Mouse (Mus musculus): ENCODE data around the gene Ankrd52. TPM values are rescaled to one million over a fixed set of nuclear protein-coding genes. Genes with fewer than 3 reads are reported as not detected.

Ankrd52 gene
- polyA plus RNA-seq, 1 experiment from 2014 or later, result 6.8 TPM

- no peak for ATAC-seq (replicated peaks; ENCODE audit: insufficient number of reproducible peaks, insufficient read depth, low FRiP score, low read depth)
- Histone ChIP-seq H3K36me3 (peaks cover 9% of the 10 kb centered on the region), H3K9ac (no peak overlapping the region), H3K27me3 (no peaks in the 10 kb centered on the region), H3K4me3 (no peak overlapping the region), H3K4me2 (no peak overlapping the region), H3K27ac (0 out of 2 replicates have a peak overlapping the region, but pooled peaks have one; percentile 42), H3K4me1 (replicated peaks) (peaks cover 72% of the 10 kb centered on the region), H3K9me3 (replicated peaks) (no peaks in the 10 kb centered on the region)
- WGBS, result 87% methylated on average over 1 of the region's 1 CpGs
These were observed 33.5 kb upstream of the Ankrd52 start for GRCm38 (mm10) chr10:128343436-128343835.

GRCm38 (mm10) chr10:128344568-128345275 is 32.2 kb upstream of the Ankrd52 start:
- Histone ChIP-seq H3K4me2 (peak overlapping the region; percentile 61), H3K9me3 (replicated peaks) (no peaks in the 10 kb centered on the region), H3K27ac (peak overlapping the region; percentile 84), H3K4me3 (peak overlapping the region; percentile 37), H3K27me3 (no peaks in the 10 kb centered on the region), H3K4me1 (replicated peaks) (peaks cover 59% of the 10 kb centered on the region), H3K9ac (peak overlapping the region; percentile 27; the same call in 1 of the 2 replicates), H3K36me3 (peaks cover 15% of the 10 kb centered on the region)
- 6% methylated on average over 7 of the region's 7 CpGs for whole genome bisulfite sequencing
- peak; percentile 90 for ATAC-seq (replicated peaks; ENCODE audit: insufficient number of reproducible peaks, insufficient read depth, low FRiP score, low read depth)

GRCm38 (mm10) chr10:128347541-128347940 is 29.4 kb upstream of the Ankrd52 start:
- Histone ChIP-seq H3K9me3 (replicated peaks) (no peaks in the 10 kb centered on the region), H3K4me2 (no peak overlapping the region), H3K27me3 (no peaks in the 10 kb centered on the region), H3K27ac (no peak overlapping the region), H3K36me3 (peaks cover 37% of the 10 kb centered on the region), H3K4me3 (no peak overlapping the region), H3K4me1 (replicated peaks) (peaks cover 43% of the 10 kb centered on the region), H3K9ac (no peak overlapping the region)
- ATAC-seq (replicated peaks; ENCODE audit: insufficient number of reproducible peaks, insufficient read depth, low FRiP score, low read depth), result no peak
- WGBS, result 86% methylated on average over 8 of the region's 8 CpGs

GRCm38 (mm10) chr10:128358796-128359195 is 18.1 kb upstream of the Ankrd52 start:
- H3K27ac ChIP-seq, result no peak overlapping the region
- H3K27me3 ChIP-seq, result no peaks in the 10 kb centered on the region
- H3K36me3 ChIP-seq, result peaks cover 92% of the 10 kb centered on the region
- H3K9me3 ChIP-seq (replicated peaks), result no peaks in the 10 kb centered on the region
- H3K9ac ChIP-seq, result no peak overlapping the region
- WGBS, result 48% methylated on average over 2 of the region's 2 CpGs
- H3K4me2 ChIP-seq, result no peak overlapping the region
- ATAC-seq (replicated peaks; ENCODE audit: insufficient number of reproducible peaks, insufficient read depth, low FRiP score, low read depth), result no peak
- peaks cover 4% of the 10 kb centered on the region; the same call in 1 of the 2 replicates for H3K4me1 ChIP-seq (replicated peaks)
- no peak overlapping the region for H3K4me3 ChIP-seq

GRCm38 (mm10) chr10:128359226-128359625 is 17.7 kb upstream of the Ankrd52 start:
- no peak overlapping the region for H3K4me2 ChIP-seq
- no peak for ATAC-seq (replicated peaks; ENCODE audit: insufficient number of reproducible peaks, insufficient read depth, low FRiP score, low read depth)
- H3K9ac ChIP-seq, result no peak overlapping the region
- H3K9me3 ChIP-seq (replicated peaks), result no peaks in the 10 kb centered on the region
- no peak overlapping the region for H3K4me3 ChIP-seq
- H3K4me1 ChIP-seq (replicated peaks), result peaks cover 4% of the 10 kb centered on the region; the same call in 1 of the 2 replicates
- peaks cover 92% of the 10 kb centered on the region for H3K36me3 ChIP-seq
- WGBS, result 64% methylated on average over 6 of the region's 6 CpGs
- 0 out of 2 replicates have a peak overlapping the region, but pooled peaks have one; percentile 16 for H3K27ac ChIP-seq
- H3K27me3 ChIP-seq, result no peaks in the 10 kb centered on the region

GRCm38 (mm10) chr10:128361836-128362235 is 15.1 kb upstream of the Ankrd52 start:
- H3K4me2 ChIP-seq, result no peak overlapping the region
- peak overlapping the region; percentile 24; the same call in 1 of the 2 replicates for H3K27ac ChIP-seq
- H3K36me3 ChIP-seq, result peaks cover 83% of the 10 kb centered on the region
- H3K27me3 ChIP-seq, result no peaks in the 10 kb centered on the region
- WGBS, result 72% methylated on average over 6 of the region's 6 CpGs
- H3K9me3 ChIP-seq (replicated peaks), result no peaks in the 10 kb centered on the region
- H3K4me1 ChIP-seq (replicated peaks), result peaks cover 4% of the 10 kb centered on the region; the same call in 1 of the 2 replicates
- ATAC-seq (replicated peaks; ENCODE audit: insufficient number of reproducible peaks, insufficient read depth, low FRiP score, low read depth), result no peak
- H3K9ac ChIP-seq, result no peak overlapping the region
- H3K4me3 ChIP-seq, result no peak overlapping the region

GRCm38 (mm10) chr10:128362568-128362967 is 14.3 kb upstream of the Ankrd52 start:
- H3K27me3 ChIP-seq, result no peaks in the 10 kb centered on the region
- H3K4me2 ChIP-seq, result no peak overlapping the region
- peaks cover 8% of the 10 kb centered on the region; the same call in 1 of the 2 replicates for H3K4me1 ChIP-seq (replicated peaks)
- no peak for ATAC-seq (replicated peaks; ENCODE audit: insufficient number of reproducible peaks, insufficient read depth, low FRiP score, low read depth)
- H3K27ac ChIP-seq, result peak overlapping the region; percentile 24; the same call in 1 of the 2 replicates
- peaks cover 77% of the 10 kb centered on the region for H3K36me3 ChIP-seq
- WGBS, result 39% methylated on average over 3 of the region's 3 CpGs
- no peak overlapping the region for H3K9ac ChIP-seq
- no peaks in the 10 kb centered on the region for H3K9me3 ChIP-seq (replicated peaks)
- H3K4me3 ChIP-seq, result no peak overlapping the region

- Histone ChIP-seq H3K9me3 (replicated peaks) (no peaks in the 10 kb centered on the region), H3K4me3 (peak overlapping the region; percentile 67), H3K9ac (peak overlapping the region; percentile 67), H3K4me2 (peak overlapping the region; percentile 94), H3K36me3 (peaks cover 23% of the 10 kb centered on the region), H3K4me1 (replicated peaks) (peaks cover 18% of the 10 kb centered on the region), H3K27me3 (no peaks in the 10 kb centered on the region), H3K27ac (peak overlapping the region; percentile 96)
- ATAC-seq (replicated peaks; ENCODE audit: insufficient number of reproducible peaks, insufficient read depth, low FRiP score, low read depth), result no peak
- WGBS, result 11% methylated on average over 19 of the region's 19 CpGs
These were observed 9.0 kb upstream of the Ankrd52 start for GRCm38 (mm10) chr10:128367899-128368401.

GRCm38 (mm10) chr10:128368402-128369217 is 8.3 kb upstream of the Ankrd52 start, which contains the start of gene Coq10a:
Gene Coq10a (minus strand): TSS chr10:128368997.
- peak within 1 kb of the TSS; percentile 67 for H3K4me3 ChIP-seq
- under 1% methylated on average over 84 of the region's 87 CpGs for WGBS
- peak within 1 kb of the TSS; percentile 96 for H3K27ac ChIP-seq
- no peaks in the 10 kb centered on the region for H3K27me3 ChIP-seq
- H3K9me3 ChIP-seq (replicated peaks), result no peaks in the 10 kb centered on the region
- H3K4me1 ChIP-seq (replicated peaks), result peaks cover 23% of the 10 kb centered on the region
- H3K36me3 ChIP-seq, result peaks cover 16% of the 10 kb centered on the region
- peak within 1 kb of the TSS; percentile 67 for H3K9ac ChIP-seq
- peak; percentile 95 for ATAC-seq (replicated peaks; ENCODE audit: insufficient number of reproducible peaks, insufficient read depth, low FRiP score, low read depth)
- H3K4me2 ChIP-seq, result peak within 1 kb of the TSS; percentile 94

- Histone ChIP-seq H3K4me2 (peak overlapping the region; percentile 94), H3K9me3 (replicated peaks) (no peaks in the 10 kb centered on the region), H3K27me3 (no peaks in the 10 kb centered on the region), H3K4me3 (peak overlapping the region; percentile 67), H3K36me3 (peaks cover 11% of the 10 kb centered on the region), H3K9ac (peak overlapping the region; percentile 67), H3K4me1 (replicated peaks) (peaks cover 23% of the 10 kb centered on the region), H3K27ac (peak overlapping the region; percentile 96)
- no peak for ATAC-seq (replicated peaks; ENCODE audit: insufficient number of reproducible peaks, insufficient read depth, low FRiP score, low read depth)
- WGBS, result 6% methylated on average over 9 of the region's 9 CpGs
These were observed 7.7 kb upstream of the Ankrd52 start for GRCm38 (mm10) chr10:128369218-128369543.

GRCm38 (mm10) chr10:128369599-128369998 is 7.3 kb upstream of the Ankrd52 start:
- peak overlapping the region; percentile 94 for H3K4me2 ChIP-seq
- no peaks in the 10 kb centered on the region for H3K27me3 ChIP-seq
- no peak for ATAC-seq (replicated peaks; ENCODE audit: insufficient number of reproducible peaks, insufficient read depth, low FRiP score, low read depth)
- peak overlapping the region; percentile 96 for H3K27ac ChIP-seq
- 80% methylated on average over 6 of the region's 6 CpGs for WGBS
- peaks cover 8% of the 10 kb centered on the region for H3K36me3 ChIP-seq
- peak overlapping the region; percentile 67; the same call in 1 of the 2 replicates for H3K9ac ChIP-seq
- peak overlapping the region; percentile 67 for H3K4me3 ChIP-seq
- no peaks in the 10 kb centered on the region for H3K9me3 ChIP-seq (replicated peaks)
- peaks cover 23% of the 10 kb centered on the region for H3K4me1 ChIP-seq (replicated peaks)
